Mouse (Mus musculus): ENCODE measurements around the gene Med14. TPM values are rescaled to one million over a fixed set of nuclear protein-coding genes. Genes with fewer than 3 reads are reported as not detected.

Med14 gene
- polyA plus RNA-seq (2021): 26.5 TPM

GRCm38 (mm10) chrX:12761626-12762333, at the start of gene Med14:
Med14 (minus strand) TSS chrX:12762073.
- ChIA-PET POLR2A (interaction anchor here (1.0 kb wide), 1 partner anchor 10 kb away, joined by 3 read pairs; no protein-coding TSS in a partner anchor), CTCF (no interaction called here)
- in situ Hi-C loops (cut with MboI; ENCODE audit: low pct_unique_long_range_greater_than_20kb): no loop called here
- no peak for TF ChIP-seq CTCF (IDR thresholded peaks at IDR 0.05)
- no peaks in the 10 kb centered on the region for H3K27me3 ChIP-seq
- DNase-seq (ENCODE audit: low read depth, low spot score) (peak; percentile 46), ATAC-seq (peak; percentile 91)

- ChIA-PET CTCF (no interaction called here), POLR2A (interaction anchor here (1.5 kb wide), 1 partner anchor 33 kb away, joined by 3 read pairs; no protein-coding TSS in a partner anchor)
- ATAC-seq (no peak), DNase-seq (ENCODE audit: low read depth, low spot score) (no peak)
- in situ Hi-C loops (cut with MboI; ENCODE audit: low pct_unique_long_range_greater_than_20kb): no loop called here
- no peaks in the 10 kb centered on the region for H3K27me3 ChIP-seq
- no peak for TF ChIP-seq CTCF (IDR thresholded peaks at IDR 0.05)
Observed at GRCm38 (mm10) chrX:12800559-12800958, 38.7 kb upstream of the Med14 start.

- DNase-seq (ENCODE audit: low read depth, low spot score): no peak
- TF ChIP-seq CTCF (IDR thresholded peaks at IDR 0.05): peak; percentile 55
- ATAC-seq: no peak
- in situ Hi-C loops (cut with MboI; ENCODE audit: low pct_unique_long_range_greater_than_20kb): no loop called here
- ChIA-PET POLR2A (no interaction called here), CTCF (no interaction called here)
- H3K27me3 ChIP-seq: no peaks in the 10 kb centered on the region
Observed at GRCm38 (mm10) chrX:12794842-12795241, 33.0 kb upstream of the Med14 start.

GRCm38 (mm10) chrX:12791674-12792340, 29.9 kb upstream of the Med14 start:
- ATAC-seq (no peak), DNase-seq (ENCODE audit: low read depth, low spot score) (no peak)
- TF ChIP-seq CTCF (IDR thresholded peaks at IDR 0.05): no peak
- ChIA-PET CTCF (interaction anchor here (1.2 to 1.7 kb wide), 2 partner anchors 10 to 115 kb away, joined by 3 read pairs; no protein-coding TSS in a partner anchor), POLR2A (no interaction called here)
- in situ Hi-C loops (cut with MboI; ENCODE audit: low pct_unique_long_range_greater_than_20kb): no loop called here
- H3K27me3 ChIP-seq: no peaks in the 10 kb centered on the region

- ChIA-PET POLR2A (no interaction called here), CTCF (no interaction called here)
- ATAC-seq (no peak), DNase-seq (ENCODE audit: low read depth, low spot score) (no peak)
- no peak for TF ChIP-seq CTCF (IDR thresholded peaks at IDR 0.05)
- in situ Hi-C loops (cut with MboI; ENCODE audit: low pct_unique_long_range_greater_than_20kb): no loop called here
- H3K27me3 ChIP-seq: no peaks in the 10 kb centered on the region
Observed at GRCm38 (mm10) chrX:12773236-12773635, 11.4 kb upstream of the Med14 start.

GRCm38 (mm10) chrX:12771561-12771960, 9.7 kb upstream of the Med14 start:
- in situ Hi-C loops (cut with MboI; ENCODE audit: low pct_unique_long_range_greater_than_20kb): no loop called here
- TF ChIP-seq CTCF (IDR thresholded peaks at IDR 0.05): no peak
- ATAC-seq: no peak
- POLR2A ChIA-PET: no interaction called here
- CTCF ChIA-PET: no interaction called here
- no peak for DNase-seq (ENCODE audit: low read depth, low spot score)
- no peaks in the 10 kb centered on the region for H3K27me3 ChIP-seq

GRCm38 (mm10) chrX:12768571-12768970, 6.7 kb upstream of the Med14 start:
- POLR2A ChIA-PET: no interaction called here
- CTCF ChIA-PET: interaction anchor here (1.1 kb wide), 1 partner anchor 24 kb away, joined by 3 read pairs; no protein-coding TSS in a partner anchor
- no peak for TF ChIP-seq CTCF (IDR thresholded peaks at IDR 0.05)
- no peak for DNase-seq (ENCODE audit: low read depth, low spot score)
- H3K27me3 ChIP-seq: no peaks in the 10 kb centered on the region
- ATAC-seq: no peak
- in situ Hi-C loops (cut with MboI; ENCODE audit: low pct_unique_long_range_greater_than_20kb): no loop called here

- in situ Hi-C loops (cut with MboI; ENCODE audit: low pct_unique_long_range_greater_than_20kb): no loop called here
- ATAC-seq (no peak), DNase-seq (ENCODE audit: low read depth, low spot score) (no peak)
- H3K27me3 ChIP-seq: no peaks in the 10 kb centered on the region
- POLR2A ChIA-PET: interaction anchor here (0.9 kb wide), 1 partner anchor 34 kb away, joined by 3 read pairs; no protein-coding TSS in a partner anchor
- CTCF ChIA-PET: no interaction called here
- no peak for TF ChIP-seq CTCF (IDR thresholded peaks at IDR 0.05)
Observed at GRCm38 (mm10) chrX:12766846-12767564, 5.1 kb upstream of the Med14 start.

GRCm38 (mm10) chrX:12763127-12763834, 1.4 kb upstream of the Med14 start:
- DNase-seq (ENCODE audit: low read depth, low spot score) (no peak), ATAC-seq (no peak)
- in situ Hi-C loops (cut with MboI; ENCODE audit: low pct_unique_long_range_greater_than_20kb): no loop called here
- H3K27me3 ChIP-seq: no peaks in the 10 kb centered on the region
- ChIA-PET POLR2A (no interaction called here), CTCF (no interaction called here)
- no peak for TF ChIP-seq CTCF (IDR thresholded peaks at IDR 0.05)

GRCm38 (mm10) chrX:12762334-12763126, 657 bp upstream of the Med14 start:
- ChIA-PET CTCF (no interaction called here), POLR2A (no interaction called here)
- no peaks in the 10 kb centered on the region for H3K27me3 ChIP-seq
- in situ Hi-C loops (cut with MboI; ENCODE audit: low pct_unique_long_range_greater_than_20kb): no loop called here
- no peak for DNase-seq (ENCODE audit: low read depth, low spot score)
- TF ChIP-seq CTCF (IDR thresholded peaks at IDR 0.05): no peak
- ATAC-seq: no peak

All from Patski (cell line).